Mouse (Mus musculus) gastrocnemius, postnatal 10 days (tissue): ENCODE data around the gene Etv1. TPM values are rescaled to one million over a fixed set of nuclear protein-coding genes. Genes with fewer than 3 reads are reported as not detected.
"Not testable (repeated sequence)": the region's sequence is repeated elsewhere in the genome, so short reads cannot be mapped to it uniquely, and the experiment has no call there.

Source experiments
- DNase-seq: peaks from one replicate; pipeline ENCODE4 v3.0.0; 2021; ENCODE audit warnings: mixed read lengths
- total RNA-seq, 2 experiments: library from RNA; stranded (reverse); gene quantifications; 2 replicates each; pipeline ENCODE4 v1.2.3; 2021

Gene Etv1
- total RNA-seq, 2 experiments from 2014 or later: 8.5 to 8.6 TPM

DNA sequence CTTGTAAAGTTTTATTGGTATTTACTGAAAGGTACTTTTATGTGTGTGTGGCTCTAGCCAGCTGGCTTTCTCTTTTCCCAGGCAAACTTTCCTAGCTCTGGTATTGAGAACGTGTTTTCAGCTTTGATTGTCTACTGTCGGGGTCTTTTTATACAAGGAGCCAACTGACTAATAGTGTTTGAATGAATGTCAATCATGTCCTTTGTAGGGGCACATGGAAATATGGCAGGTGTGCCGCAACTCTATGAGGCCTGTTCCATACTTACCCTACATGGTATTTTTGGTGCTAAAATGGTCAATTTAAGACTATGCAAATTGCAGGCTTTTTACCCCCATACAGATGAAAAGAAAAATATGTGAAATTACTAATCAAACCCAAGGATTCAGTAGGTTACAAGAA lies 37.1 kb downstream of the Etv1 start:
- no peak for DNase-seq

DNA sequence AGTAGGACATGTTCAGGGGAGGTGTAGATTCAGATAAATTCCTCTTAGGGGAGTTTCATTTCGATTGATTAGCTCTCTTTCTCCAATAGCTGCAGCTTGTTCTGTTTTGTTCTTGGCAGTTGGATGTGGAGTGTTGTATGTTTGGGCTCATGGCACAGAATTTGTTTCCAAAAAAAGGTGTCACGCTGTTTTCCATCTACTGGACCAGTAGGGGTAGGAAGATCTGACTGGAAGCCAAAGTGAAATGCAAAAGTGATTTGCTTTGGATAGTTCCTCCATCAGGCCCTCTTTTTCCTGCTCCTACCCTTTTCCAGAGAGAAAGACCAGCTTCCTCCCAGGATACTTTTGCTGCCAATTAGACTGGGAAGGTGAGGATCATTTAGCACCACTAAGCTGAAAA lies 39.1 kb downstream of the Etv1 start:
- DNase-seq: no peak

DNA sequence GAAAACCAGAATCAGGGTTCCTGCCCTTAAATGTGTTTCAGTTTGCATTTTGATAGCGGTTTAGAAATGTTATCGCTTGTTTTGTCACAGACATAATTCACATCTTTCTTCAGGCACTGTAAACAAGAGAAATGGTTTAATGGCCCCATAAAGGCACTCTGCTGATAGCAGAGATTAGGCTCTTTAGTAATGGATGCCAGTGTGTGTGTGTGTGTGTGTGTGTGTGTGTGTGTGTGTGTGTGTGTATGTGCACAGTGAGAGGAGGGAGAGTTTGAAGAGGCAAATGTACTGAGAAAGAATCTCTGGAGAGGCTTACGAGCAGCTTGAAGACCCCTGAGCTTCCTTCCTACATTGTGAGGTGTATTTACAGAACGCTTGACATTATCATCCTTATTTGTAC lies 41.5 kb downstream of the Etv1 start:
- no peak for DNase-seq

DNA sequence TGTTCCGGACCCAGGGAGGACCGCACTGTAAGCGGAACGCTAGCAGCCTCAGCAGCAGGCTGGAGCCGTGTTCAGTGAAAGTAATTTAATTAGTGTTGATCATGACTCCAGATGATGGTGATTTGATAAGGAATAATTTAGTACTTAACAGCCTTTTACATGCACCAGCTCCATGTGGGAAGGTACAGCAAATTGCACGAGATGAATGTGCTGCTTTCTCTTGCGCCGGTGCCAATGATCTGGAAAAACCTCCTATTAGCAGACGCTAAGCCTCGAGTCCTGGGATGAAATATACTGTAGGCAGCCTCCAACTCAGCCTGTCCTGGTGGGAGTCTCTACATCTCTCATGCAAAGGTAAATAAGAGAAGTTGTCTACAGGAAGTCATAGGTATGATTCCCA lies 45.2 kb downstream of the Etv1 start:
- DNase-seq: no peak

DNA sequence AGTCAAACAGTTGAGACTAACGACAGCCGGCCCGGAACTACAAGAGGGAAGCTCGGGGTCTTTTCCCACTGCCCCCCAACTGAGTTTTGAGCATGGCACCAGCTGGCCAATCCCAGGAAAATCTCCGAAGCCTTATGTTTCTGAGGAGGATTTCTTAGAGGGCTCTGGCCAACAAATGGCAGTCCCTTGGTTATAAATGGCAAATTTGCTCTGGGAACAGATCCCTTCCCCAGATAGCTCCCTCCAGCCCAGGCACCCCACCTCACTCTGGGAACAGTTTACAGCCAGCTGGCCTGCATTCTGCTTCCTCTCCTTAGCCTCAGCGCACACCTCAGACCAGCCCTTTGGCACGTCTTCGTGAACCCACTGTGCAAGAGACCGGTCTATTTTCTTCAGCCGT lies 53.8 kb downstream of the Etv1 start:
- DNase-seq: no peak

DNA sequence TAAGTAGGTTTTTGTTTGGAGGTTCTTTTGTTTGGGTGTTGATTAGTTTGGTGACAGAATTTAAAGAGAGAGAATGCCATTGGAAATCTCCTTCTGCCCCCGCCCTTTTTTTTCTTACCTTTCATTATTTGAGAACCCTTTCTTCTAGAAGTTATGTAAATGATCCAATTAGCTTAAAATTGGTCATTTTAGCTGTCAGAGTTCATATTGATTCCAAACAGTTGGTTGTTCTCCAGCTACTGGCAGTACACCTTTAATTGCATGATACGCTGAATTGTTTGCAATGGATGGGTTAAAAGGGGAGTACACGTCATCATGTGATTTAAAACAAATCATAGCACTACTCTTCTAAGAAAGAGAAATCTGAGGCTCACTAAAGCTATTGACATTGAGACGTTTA lies 55.4 kb downstream of the Etv1 start:
- DNase-seq: no peak

DNA sequence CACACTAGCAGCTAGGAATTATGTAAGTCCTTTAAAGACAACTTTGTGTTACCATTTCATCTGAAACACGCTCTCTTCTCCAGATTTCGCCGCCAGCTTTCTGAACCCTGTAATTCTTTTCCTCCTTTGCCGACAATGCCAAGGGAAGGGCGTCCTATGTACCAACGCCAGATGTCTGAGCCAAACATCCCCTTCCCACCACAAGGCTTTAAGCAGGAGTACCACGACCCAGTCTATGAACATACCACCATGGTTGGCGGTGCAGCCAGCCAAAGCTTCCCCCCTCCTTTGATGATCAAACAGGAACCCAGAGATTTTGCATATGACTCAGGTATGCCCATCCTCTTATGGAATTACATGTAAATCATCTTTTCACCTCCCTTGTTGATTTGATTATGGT lies 55.8 kb downstream of the Etv1 start:
- not testable (repeated sequence) for DNase-seq

DNA sequence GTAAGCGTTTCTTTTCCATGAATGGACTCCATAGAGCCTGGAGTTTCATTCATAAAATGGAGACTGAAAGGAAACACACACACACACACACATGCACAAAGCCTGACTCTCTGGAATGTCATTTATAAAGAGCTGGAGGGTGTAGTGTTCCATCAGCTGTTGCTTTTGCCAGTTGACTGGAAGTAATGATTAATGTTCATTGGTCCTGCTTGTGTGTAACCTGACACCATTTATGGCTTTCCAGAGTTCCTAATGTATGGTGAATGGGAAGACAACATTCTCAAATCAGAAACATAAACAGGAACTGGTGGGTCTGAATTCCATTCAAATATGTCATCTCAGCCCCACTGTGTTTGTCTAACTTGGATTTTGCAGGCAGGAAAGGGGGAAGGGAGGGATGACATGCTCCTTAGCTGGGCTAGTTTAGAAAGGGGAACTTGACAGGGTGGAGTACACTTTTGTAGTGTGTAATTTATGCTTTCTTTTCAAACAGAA lies 64.7 kb downstream of the Etv1 start:
- no peak for DNase-seq

DNA sequence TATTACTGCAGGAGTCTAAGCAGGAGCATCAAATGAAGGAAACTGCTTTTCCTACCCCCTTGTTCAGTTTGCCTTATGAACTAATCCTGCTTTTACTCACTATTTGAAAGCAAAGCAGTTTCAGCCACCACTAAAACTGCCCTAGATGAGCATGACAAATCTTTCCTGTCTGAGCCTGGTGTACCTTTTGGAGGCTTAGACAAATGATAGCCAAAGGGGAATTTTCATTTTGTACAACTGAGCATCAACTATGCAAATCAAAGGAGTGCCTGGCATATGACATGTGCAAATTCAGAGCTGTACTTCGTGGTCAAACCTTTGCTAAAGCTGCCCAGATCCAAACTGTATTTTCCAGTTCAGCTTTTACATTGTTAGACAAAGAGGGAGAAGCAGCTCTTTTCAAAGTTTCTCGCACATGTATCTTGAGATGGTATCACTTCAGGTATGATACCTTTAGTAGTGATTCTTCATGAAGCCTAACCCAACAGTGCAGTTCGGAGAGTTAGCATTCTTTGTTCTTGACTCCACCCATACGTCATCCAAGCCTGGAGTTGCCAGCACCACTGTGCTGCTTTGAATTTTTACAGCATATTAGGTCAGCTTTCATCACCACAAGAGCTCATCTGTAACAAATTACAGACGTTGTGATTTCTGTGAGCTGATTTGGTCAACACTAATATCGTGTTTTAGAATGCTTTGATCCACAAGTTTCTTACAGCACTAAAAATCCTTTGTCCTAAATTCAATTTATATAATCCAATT lies 68.5 kb downstream of the Etv1 start:
- DNase-seq: no peak

DNA sequence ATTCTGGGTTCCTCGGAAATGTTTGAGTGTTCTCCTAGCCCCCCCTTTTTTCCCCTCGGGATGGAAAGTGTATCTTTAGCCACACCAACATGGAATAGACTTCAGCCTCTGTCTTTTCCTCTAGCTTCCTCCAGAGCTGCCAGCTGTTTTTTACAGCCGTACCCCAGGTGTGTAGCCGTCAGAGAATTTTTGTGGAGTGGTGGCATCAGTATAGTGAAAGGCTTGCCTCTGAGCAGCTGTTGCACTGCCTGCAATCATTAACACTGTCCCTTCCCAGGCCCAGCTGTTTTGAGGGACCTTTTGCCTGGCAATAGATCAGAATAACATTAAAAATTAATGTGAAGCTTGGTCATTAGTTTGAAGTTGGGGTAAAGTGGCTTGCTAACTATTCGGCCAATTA lies 70.8 kb downstream of the Etv1 start:
- no peak for DNase-seq

DNA sequence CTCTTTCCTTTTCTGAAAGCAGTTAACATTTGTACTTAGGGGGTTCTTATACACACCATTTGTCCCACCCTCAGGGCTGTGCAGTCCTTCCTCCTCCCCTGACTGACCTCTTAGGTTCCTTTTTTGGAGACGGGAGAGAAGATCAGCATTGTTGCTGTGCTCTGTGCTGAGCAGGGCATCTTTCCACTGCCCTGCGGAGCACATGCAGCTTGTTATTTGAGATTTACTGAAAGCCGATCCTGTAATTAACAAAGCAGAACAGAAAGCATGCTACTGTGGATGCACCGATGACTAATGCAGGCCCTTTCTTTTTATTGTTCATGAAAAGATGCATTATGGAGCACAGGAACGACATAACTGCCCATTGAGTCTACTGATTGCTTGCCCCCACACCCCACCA lies 75.1 kb downstream of the Etv1 start:
- no peak for DNase-seq

DNA sequence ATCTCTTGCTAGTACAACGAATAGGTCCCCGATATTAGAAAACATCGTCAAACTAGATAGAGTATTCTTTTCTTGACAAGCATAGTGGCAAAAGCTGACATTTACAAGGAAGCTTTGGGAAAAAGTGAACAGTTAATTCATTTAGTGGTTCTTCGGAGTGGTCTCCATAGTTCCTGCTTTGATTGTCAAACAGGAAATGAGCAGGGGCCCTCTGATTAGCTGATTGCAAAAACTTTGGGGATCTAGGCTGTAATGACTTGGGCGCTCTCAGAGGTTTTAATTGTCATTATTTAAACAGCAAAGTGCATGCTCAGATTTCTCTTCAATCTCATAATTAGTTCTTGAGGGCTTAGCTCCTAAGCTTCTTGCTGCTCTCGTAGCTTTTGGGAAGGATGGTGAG lies 75.6 kb downstream of the Etv1 start:
- DNase-seq: no peak

DNA sequence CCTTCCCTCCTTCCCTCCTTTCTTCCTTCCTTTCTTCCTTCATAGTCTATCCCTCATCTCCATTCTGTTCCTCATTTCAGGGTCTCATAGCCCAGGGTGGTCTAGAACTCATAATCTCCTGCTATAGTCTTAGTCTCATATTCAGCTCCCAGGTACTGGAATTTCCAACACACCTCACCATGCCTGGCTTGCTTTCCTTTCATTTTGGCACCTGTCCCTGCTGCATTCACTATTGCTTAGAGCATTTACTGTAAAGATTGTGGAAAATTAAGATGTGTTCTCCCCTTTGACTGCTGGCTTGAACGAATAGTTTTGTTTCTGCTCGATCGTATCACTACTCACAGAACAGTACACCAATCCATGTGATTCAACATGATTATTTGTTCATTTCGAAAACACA lies 80.5 kb downstream of the Etv1 start:
- no peak for DNase-seq

DNA sequence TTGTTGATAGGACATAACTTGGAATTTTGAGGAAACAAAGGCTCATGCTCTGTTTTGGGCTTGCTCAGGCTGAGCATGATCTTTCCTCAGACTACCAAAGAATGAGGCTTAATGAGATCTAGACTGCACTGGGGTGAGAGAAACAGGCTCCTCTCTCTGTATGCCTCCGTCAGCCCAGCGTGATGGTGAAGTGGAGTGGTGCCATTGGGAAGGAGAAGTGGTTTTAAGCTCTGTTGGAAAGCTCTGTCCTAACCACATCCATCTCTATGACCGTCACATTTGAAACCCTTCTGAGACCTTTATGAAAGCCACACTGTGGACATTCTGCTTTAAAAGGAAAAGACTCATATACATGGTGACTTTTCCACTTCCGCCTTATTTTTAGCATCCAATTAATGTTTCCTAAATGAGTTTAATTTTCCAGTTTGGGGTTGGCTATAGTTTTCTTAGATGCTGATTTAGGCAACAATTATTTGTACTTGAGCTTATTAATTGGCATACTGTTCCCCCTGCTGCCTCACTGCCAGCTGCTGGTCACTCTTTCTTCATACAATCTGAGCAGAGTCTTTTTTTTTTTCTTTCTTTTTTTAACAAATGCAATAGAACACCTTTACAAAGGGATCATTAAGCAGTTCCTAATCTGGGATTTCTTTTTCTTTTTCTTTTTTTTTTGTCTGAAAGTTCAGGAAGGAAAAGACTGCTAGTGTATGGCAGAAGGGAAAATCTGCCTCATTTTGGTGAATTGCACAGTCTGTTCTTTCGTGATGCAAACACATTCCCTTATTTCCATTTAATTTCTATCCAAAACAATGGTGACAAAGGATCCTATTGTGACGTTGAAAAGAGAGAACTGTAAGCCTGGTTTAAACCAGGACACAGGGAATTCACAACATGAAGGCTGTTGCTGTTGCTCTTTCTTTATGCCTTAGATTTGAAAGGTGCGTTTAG lies 81.3 kb downstream of the Etv1 start:
- DNase-seq: no peak

DNA sequence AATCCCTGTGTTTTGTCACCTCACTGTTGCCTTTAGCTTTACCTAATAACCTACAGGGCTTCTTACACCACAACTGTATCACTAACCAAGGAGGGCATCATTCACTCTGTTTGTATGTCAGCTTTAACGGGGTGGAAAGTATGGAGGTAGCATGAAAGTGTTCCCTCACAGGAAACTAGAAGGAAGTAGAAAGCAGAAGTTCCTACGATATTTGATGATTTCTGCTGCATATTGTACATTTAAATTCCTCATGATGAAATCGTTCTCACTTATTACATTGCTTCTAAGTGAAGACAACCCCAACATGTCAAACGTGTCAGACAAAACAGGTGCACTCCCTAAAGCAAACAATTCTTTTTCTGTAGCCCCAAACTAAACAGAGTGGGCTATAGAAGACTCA lies 84.2 kb downstream of the Etv1 start:
- DNase-seq: no peak

DNA sequence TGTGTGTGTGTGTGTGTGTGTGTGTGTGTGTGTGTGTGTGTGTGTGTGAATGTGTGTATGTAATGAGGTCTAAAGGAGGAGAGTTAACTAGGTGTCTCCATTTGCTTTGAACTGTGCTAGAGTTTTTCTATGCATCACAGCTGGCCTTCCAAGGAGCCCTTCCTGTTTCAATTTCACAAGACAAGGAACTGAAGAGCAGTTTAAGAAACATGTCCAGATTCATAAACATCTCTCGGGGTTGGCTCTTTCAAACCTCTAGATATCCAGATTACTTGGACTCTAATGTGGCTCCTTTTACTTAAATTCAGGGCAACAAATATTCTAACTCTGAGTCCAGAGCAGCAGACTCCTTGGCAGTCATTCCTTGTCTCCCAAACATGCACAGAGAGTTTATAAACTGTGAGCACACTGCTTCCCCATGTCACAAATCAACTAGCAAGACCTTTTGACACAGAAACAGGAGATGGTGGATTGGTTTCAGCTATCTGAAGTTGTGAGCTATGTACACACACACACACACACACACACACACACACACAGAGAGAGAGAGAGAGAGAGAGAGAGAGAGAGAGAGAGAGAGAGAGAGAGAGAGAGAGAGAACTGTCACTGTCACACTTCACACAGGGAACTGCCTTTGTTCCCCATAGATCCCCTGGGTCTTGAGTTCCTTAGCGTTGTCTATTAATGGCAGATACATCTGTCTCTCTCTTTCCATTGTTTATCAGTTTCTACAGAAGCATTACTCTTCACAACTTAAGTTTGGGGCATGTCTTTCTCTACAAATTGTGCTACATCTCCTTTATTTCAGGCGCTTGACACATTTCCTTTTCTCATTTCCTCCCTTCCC lies 85.0 kb downstream of the Etv1 start:
- no peak for DNase-seq

DNA sequence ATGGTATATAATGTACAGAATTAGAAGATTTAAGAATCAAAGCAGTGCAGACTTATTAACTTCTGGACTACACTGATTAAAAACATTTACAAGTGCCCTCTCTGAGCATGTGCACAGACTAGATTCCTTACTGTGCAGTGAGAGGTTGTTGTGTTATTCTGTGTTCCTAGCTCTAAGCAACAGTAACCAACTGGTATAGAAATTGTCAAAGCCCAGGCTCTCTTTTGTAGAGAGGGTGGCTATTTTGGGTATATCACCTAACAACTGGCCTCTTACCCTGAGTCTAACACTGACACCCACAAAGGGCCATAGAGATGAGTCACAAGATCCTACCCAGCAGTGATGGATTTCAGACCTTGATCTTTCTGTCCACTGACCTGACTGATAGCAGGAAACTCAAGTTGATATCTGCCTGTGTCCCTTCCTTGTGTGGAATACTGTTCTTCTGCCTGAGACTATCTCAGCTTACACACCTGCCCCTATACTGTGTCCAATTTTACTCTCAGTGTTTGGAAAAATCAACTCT lies 95.4 kb downstream of the Etv1 start:
- no peak for DNase-seq

DNA sequence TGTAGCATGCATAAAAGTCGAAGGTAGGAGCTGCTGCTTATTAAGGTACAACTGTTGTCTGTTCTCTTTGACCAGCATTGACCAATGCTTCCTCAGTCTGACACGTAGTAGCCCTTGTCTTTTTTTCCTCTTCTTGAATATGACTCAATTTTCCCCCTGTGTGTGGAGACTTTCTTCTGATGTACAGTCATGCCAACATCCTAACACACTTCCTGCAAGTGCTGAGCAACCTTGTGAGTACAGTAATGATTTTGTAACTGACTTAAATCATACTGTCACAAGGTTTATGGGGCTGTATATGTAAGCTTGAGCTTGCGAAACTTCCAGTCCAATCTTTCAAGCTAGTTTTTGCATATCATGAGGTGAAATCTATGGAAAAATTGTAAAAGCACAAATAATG lies 125.3 kb downstream of the Etv1 start:
- no peak for DNase-seq

DNA sequence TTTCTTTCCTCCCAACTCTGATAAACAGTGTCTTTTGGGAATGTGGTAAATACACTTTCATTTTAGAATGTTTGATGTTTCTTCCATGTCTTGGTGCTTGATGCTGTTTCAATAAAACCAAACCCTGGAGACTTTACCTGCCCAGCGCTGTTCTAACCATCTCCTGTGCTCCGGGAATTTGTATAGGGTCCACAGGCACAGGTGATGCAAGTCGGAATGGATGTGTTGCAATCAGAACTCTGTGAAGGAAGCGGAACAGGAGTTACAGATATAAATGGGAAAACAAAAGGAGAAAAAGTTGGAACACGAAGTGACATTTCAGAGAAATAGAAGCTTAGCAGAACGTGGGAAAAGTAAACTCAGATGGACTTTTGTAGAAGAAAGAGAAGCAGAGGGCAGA lies 127.1 kb downstream of the Etv1 start:
- DNase-seq: no peak

DNA sequence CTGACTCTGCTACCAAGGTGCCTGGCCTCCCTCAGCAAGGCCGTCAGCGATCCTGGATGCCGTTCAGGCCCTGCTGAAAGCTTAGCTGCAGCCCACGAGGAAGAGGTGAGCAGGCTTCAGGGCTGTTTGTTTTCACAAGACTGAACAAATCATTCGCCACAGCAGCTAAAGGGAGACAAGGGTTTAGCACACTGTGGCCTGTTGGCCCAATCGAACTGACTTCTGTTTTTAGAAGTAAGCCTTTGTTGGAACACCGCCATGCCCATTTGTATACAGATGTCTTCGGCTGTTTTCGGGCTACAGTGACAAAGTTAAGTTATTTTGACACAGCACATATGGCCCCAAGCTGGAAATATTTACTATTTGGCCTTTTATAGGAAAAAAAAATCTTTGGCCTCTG lies 127.6 kb downstream of the Etv1 start:
- peak; percentile 5 for DNase-seq

DNA sequence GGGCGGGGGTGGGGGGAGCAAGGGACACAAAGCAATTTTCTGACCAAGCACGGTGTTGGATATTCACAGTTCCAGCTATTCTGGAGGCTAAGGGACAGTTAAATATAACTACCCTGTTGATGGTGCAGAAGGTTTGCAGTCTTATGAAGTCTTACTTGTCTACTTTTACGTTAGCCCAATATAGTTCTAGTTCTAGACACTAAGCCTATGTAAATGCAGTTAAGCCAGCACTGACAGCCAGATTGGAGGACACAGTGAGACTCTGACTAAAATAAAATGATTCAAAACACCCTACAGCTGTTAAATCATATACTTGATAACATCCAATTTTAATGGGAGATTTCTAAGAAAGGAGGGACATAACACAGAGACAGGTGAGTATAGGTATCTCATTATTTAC lies 129.8 kb downstream of the Etv1 start:
- no peak for DNase-seq
